Mouse (Mus musculus): ENCODE results near the gene Phlpp1.

GRCm38 (mm10) chr1:106132350-106132700, 39.2 kb upstream of the Phlpp1 start:
- TF ChIP-seq CTCF (IDR thresholded peaks at IDR 0.05 in 2 of 3, conservative IDR thresholded peaks at IDR 0.05 in 1 of 3; ENCODE audit: control insufficient read depth in 1 of 3, insufficient read depth in 1 of 3, low read depth in 2 of 3, low read length in 3 of 3, poor library complexity in 1 of 3, severe bottlenecking in 1 of 3) = no peak
- TF ChIP-seq MAX (IDR thresholded peaks at IDR 0.05; ENCODE audit: low read length) = no peak
- TF ChIP-seq GATA1 (IDR thresholded peaks at IDR 0.05; ENCODE audit: low read depth, low read length) = no peak
- no peak for TF ChIP-seq MYC (IDR thresholded peaks at IDR 0.05; ENCODE audit: low read depth, low read length)
- TF ChIP-seq EP300 (IDR thresholded peaks at IDR 0.05; ENCODE audit: low read depth in 1 of 2, low read length in 2 of 2) = no peak
- no peak for TF ChIP-seq USF2 (IDR thresholded peaks at IDR 0.05; ENCODE audit: borderline replicate concordance in 1 of 2, insufficient read depth in 1 of 2, low read depth in 1 of 2, low read length in 2 of 2)
- no peak for TF ChIP-seq POLR2AphosphoS2 (IDR thresholded peaks at IDR 0.05; ENCODE audit: low read length)
- TF ChIP-seq MAFK (IDR thresholded peaks at IDR 0.05; ENCODE audit: borderline replicate concordance, low read depth, low read length) = no peak
- TF ChIP-seq GABPA (IDR thresholded peaks at IDR 0.05; ENCODE audit: low read depth, low read length) = no peak

All from MEL (cell line).